Mouse (Mus musculus) retina, adult 2 months (tissue): ENCODE results near the gene Chst2.

Source experiments
- DNase-seq: peaks from one replicate; pipeline ENCODE4 v3.0.0-alpha.2; 2012; ENCODE audit warnings: low read depth, low spot score

The Chst2 gene

GRCm38 (mm10) chr9:95406571-95407561 lies at the start of gene Chst2:
Chst2 (minus strand) TSS chr9:95406722.
- DNase-seq = no peak

- DNase-seq = no peak
Measured at GRCm38 (mm10) chr9:95451931-95452330, 45.4 kb upstream of the Chst2 start.

- no peak for DNase-seq
Measured at GRCm38 (mm10) chr9:95450586-95450985, 44.1 kb upstream of the Chst2 start.

GRCm38 (mm10) chr9:95442321-95442731 lies 35.8 kb upstream of the Chst2 start:
- DNase-seq = no peak

GRCm38 (mm10) chr9:95437883-95438282 lies 31.4 kb upstream of the Chst2 start:
- no peak for DNase-seq

- DNase-seq = no peak
Measured at GRCm38 (mm10) chr9:95436294-95436613, 29.7 kb upstream of the Chst2 start.

GRCm38 (mm10) chr9:95435506-95436293 lies 29.2 kb upstream of the Chst2 start:
- DNase-seq = no peak

- DNase-seq = no peak
Measured at GRCm38 (mm10) chr9:95428277-95428676, 21.8 kb upstream of the Chst2 start.

- no peak for DNase-seq
Measured at GRCm38 (mm10) chr9:95413911-95414310, 7.4 kb upstream of the Chst2 start.

- DNase-seq = no peak
Measured at GRCm38 (mm10) chr9:95412047-95412446, 5.5 kb upstream of the Chst2 start.

- DNase-seq = no peak
Measured at GRCm38 (mm10) chr9:95407586-95408220, 1.2 kb upstream of the Chst2 start.

- no peak for DNase-seq
Measured at GRCm38 (mm10) chr9:95405946-95406570, 464 bp downstream of the Chst2 start.

GRCm38 (mm10) chr9:95405511-95405945 lies 994 bp downstream of the Chst2 start:
- DNase-seq = no peak

GRCm38 (mm10) chr9:95404811-95405465 lies 1.6 kb downstream of the Chst2 start:
- DNase-seq = no peak

- DNase-seq = no peak
Measured at GRCm38 (mm10) chr9:95401686-95402085, 4.8 kb downstream of the Chst2 start.

- DNase-seq = no peak
Measured at GRCm38 (mm10) chr9:95392011-95392410, 14.5 kb downstream of the Chst2 start.

GRCm38 (mm10) chr9:95389956-95390355 lies 16.6 kb downstream of the Chst2 start:
- DNase-seq = no peak

- no peak for DNase-seq
Measured at GRCm38 (mm10) chr9:95387881-95388380, 18.6 kb downstream of the Chst2 start.

GRCm38 (mm10) chr9:95375966-95376365 lies 30.6 kb downstream of the Chst2 start:
- DNase-seq = no peak

GRCm38 (mm10) chr9:95375336-95375735 lies 31.2 kb downstream of the Chst2 start:
- DNase-seq = no peak

- DNase-seq = no peak
Measured at GRCm38 (mm10) chr9:95373741-95374140, 32.8 kb downstream of the Chst2 start.
